Mouse (Mus musculus): Measurements from ENCODE around the gene Ccdc78. TPM values are rescaled to one million over a fixed set of nuclear protein-coding genes. Genes with fewer than 3 reads are reported as not detected.

Ccdc78 gene
- polyA plus RNA-seq, 1 experiment from 2014 or later: 0.20 TPM

GRCm38 (mm10) chr17:25817662-25818061 lies 31.3 kb downstream of the Ccdc78 start:
- Histone ChIP-seq H3K27me3 (peaks cover 75% of the 10 kb centered on the region), H3K4me2 (no peak overlapping the region)
- WGBS: 80% methylated on average over 11 of the region's 11 CpGs

DNA sequence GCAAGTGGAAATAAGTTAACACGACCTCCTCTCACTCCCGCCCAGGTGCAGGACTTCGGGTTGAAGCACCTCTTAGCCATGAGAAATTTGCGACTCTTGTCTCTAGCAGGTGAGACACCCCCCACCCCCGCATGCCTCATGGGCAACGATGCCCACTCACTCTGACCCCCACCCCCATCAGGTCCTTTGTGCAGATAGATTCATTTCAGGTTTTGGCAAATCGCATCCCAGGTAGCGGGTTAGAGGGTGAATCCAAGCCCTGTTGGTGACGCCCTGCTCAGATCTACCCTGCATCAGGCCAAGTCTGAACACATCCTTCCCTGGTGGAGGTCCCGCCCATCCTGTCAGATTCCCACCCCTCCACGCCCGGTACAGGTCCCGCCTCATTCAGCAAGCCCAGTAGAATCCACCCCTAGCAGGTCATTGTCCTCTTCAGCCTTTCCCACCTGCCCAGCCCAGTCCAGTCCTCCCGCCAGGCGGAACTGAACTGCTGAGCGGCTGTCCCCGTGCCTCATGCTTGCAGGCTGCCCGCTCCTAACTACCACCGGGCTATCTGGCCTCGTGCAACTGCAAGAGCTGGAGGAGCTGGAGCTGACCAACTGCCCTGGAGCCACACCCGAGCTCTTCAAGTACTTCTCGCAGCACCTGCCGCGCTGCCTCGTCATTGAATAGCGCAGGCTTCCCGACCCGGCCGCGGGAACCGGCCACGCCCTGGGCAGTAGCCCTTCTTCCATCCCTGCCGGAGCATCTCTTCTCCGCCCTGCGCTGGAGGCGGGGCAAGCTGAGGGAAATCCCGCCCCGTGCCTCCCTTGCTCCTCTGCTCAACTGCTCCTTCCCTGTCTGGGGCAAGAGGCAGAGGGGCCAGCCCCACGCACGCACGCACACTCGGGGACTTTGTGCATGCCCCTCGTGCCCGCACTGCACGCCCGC lies 32.7 kb downstream of the Ccdc78 start:
- peaks cover 67% of the 10 kb centered on the region for H3K27me3 ChIP-seq

More at GRCm38 (mm10) chr17:25817662-25818061, 31.3 kb downstream of the Ccdc78 start:
- ATAC-seq (ENCODE audit: insufficient number of reproducible peaks, insufficient read depth, low FRiP score, low TSS enrichment, low read depth): no peak
- no peak overlapping the region for H3K9ac ChIP-seq
- no peaks in the 10 kb centered on the region for H3K9me3 ChIP-seq
- H3K4me3 ChIP-seq: no peak overlapping the region
- H3K27ac ChIP-seq: no peak overlapping the region
- H3K36me3 ChIP-seq: no peaks in the 10 kb centered on the region
- peaks cover 12% of the 10 kb centered on the region; the same call in 1 of the 2 replicates for H3K4me1 ChIP-seq

DNA sequence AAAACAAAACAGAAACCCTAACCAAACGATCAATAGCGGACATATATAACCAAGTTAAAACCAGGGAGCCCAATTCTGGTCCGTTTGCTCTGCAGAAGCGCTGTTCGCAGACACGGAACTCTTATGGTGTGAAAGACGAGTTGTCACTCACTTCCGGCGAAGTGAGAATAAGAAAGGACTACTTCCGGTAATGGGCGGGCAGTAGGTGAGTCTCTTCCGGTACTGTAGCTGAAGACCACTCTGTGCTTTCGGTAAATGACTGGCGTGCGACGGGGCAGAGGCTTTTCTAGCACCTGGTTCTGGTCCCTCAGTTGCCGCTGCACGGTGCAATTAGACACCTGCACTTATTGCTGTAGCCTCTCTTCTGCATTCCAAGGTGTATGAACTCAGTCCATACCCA lies 37.1 kb downstream of the Ccdc78 start, which contains the start of gene Wdr24:
TSS of gene Wdr24 (plus strand) at position 176 of the 400 bp plus-strand sequence.
- under 1% methylated on average over 18 of the region's 18 CpGs for WGBS
- H3K4me3 ChIP-seq: peak within 1 kb of the TSS; percentile 65
- H3K27me3 ChIP-seq: peaks cover 37% of the 10 kb centered on the region
- peaks cover 42% of the 10 kb centered on the region for H3K4me1 ChIP-seq
- no peaks in the 10 kb centered on the region for H3K9me3 ChIP-seq
- peaks cover 31% of the 10 kb centered on the region for H3K36me3 ChIP-seq
- ATAC-seq (ENCODE audit: insufficient number of reproducible peaks, insufficient read depth, low FRiP score, low TSS enrichment, low read depth): peak; percentile 34; the same call in 1 of the 2 replicates
- peak within 1 kb of the TSS; percentile 62 for H3K27ac ChIP-seq
- H3K9ac ChIP-seq: peak within 1 kb of the TSS; percentile 85
- H3K4me2 ChIP-seq: peak within 1 kb of the TSS; percentile 93

More for the DNA sequence above, 32.7 kb downstream of the Ccdc78 start:
- 6% methylated on average over 46 of the region's 46 CpGs for WGBS
- Histone ChIP-seq H3K36me3 (no peaks in the 10 kb centered on the region), H3K4me2 (peak overlapping the region; percentile 49), H3K4me3 (peak overlapping the region; percentile 16), H3K4me1 (peaks cover 12% of the 10 kb centered on the region), H3K27ac (no peak overlapping the region), H3K9ac (peak overlapping the region; percentile 12; the same call in 1 of the 2 replicates), H3K9me3 (no peaks in the 10 kb centered on the region)
- ATAC-seq (ENCODE audit: insufficient number of reproducible peaks, insufficient read depth, low FRiP score, low TSS enrichment, low read depth): no peak

GRCm38 (mm10) chr17:25824362-25825142 lies 38.2 kb downstream of the Ccdc78 start:
- WGBS: 69% methylated on average over 16 of the region's 17 CpGs
- ATAC-seq (ENCODE audit: insufficient number of reproducible peaks, insufficient read depth, low FRiP score, low TSS enrichment, low read depth): no peak
- Histone ChIP-seq H3K9me3 (no peaks in the 10 kb centered on the region), H3K27me3 (peaks cover 26% of the 10 kb centered on the region), H3K36me3 (peaks cover 32% of the 10 kb centered on the region), H3K4me2 (peak overlapping the region; percentile 93), H3K9ac (peak overlapping the region; percentile 85), H3K27ac (no peak overlapping the region), H3K4me1 (peaks cover 42% of the 10 kb centered on the region), H3K4me3 (peak overlapping the region; percentile 65)

DNA sequence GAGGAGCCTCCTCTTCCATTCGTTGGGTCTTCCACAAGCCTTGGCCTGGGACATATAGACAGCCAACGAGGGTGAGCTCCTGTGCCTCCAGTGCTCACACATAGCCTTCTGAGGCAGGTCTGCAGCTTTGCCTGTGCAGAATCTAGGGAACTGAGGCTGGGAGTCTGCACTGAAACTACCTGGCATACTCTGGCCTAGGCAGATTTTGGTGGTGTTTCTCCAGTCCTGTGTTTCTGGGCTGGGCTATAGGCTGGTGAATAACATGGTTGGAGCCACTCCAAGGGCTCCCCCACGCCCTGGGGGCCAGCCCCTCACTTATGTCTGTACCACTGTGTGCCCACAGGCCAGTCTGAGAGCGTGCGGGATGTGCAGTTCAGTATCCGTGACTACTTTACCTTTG lies 38.9 kb downstream of the Ccdc78 start:
- no peak overlapping the region for H3K27ac ChIP-seq
- H3K27me3 ChIP-seq: peaks cover 18% of the 10 kb centered on the region
- ATAC-seq (ENCODE audit: insufficient number of reproducible peaks, insufficient read depth, low FRiP score, low TSS enrichment, low read depth): no peak
- no peak overlapping the region for H3K4me3 ChIP-seq
- WGBS: 81% methylated on average over 6 of the region's 6 CpGs
- H3K36me3 ChIP-seq: peaks cover 39% of the 10 kb centered on the region
- peak overlapping the region; percentile 11; the same call in 1 of the 2 replicates for H3K9ac ChIP-seq
- H3K4me1 ChIP-seq: peaks cover 48% of the 10 kb centered on the region
- peak overlapping the region; percentile 93; the same call in 1 of the 2 replicates for H3K4me2 ChIP-seq
- no peaks in the 10 kb centered on the region for H3K9me3 ChIP-seq

GRCm38 (mm10) chr17:25825984-25826570 lies 39.7 kb downstream of the Ccdc78 start:
- Histone ChIP-seq H3K27ac (no peak overlapping the region; the same call in 1 of the 2 replicates), H3K4me1 (peaks cover 55% of the 10 kb centered on the region), H3K4me3 (no peak overlapping the region), H3K4me2 (no peak overlapping the region), H3K27me3 (peaks cover 12% of the 10 kb centered on the region), H3K9me3 (no peaks in the 10 kb centered on the region), H3K36me3 (peaks cover 47% of the 10 kb centered on the region), H3K9ac (no peak overlapping the region)
- 95% methylated on average over 27 of the region's 27 CpGs for WGBS
- no peak for ATAC-seq (ENCODE audit: insufficient number of reproducible peaks, insufficient read depth, low FRiP score, low TSS enrichment, low read depth)

DNA sequence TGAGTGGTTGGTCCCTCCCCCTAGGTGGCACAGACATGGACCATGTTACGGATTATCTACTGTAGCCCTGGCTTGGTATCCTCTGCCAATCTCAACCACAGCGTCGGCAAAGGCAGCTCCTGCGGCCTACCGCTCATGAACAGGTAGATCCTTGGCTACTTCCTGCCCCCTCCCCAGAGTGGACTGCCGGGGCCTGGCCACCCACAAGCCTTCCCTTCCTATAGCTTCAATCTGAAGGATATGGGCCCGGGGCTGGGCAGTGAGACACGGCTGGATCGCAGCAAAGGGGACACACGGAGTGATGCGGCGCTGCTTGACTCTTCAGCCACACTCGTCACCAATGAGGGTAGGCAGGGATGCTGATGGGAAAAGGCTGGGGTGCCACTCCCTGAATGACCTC lies 40.6 kb downstream of the Ccdc78 start:
- no peak for ATAC-seq (ENCODE audit: insufficient number of reproducible peaks, insufficient read depth, low FRiP score, low TSS enrichment, low read depth)
- no peak overlapping the region for H3K9ac ChIP-seq
- H3K4me1 ChIP-seq: peaks cover 65% of the 10 kb centered on the region
- H3K27me3 ChIP-seq: peaks cover 4% of the 10 kb centered on the region
- H3K27ac ChIP-seq: no peak overlapping the region
- H3K9me3 ChIP-seq: no peaks in the 10 kb centered on the region
- no peak overlapping the region for H3K4me2 ChIP-seq
- peaks cover 55% of the 10 kb centered on the region for H3K36me3 ChIP-seq
- WGBS: 88% methylated on average over 13 of the region's 13 CpGs
- H3K4me3 ChIP-seq: no peak overlapping the region

- Histone ChIP-seq H3K36me3 (peaks cover 55% of the 10 kb centered on the region), H3K27ac (no peak overlapping the region), H3K9me3 (no peaks in the 10 kb centered on the region), H3K4me1 (peaks cover 66% of the 10 kb centered on the region), H3K4me2 (0 out of 2 replicates have a peak overlapping the region, but pooled peaks have one; percentile 81), H3K4me3 (peak overlapping the region; percentile 60; the same call in 1 of the 2 replicates), H3K27me3 (no peaks in the 10 kb centered on the region), H3K9ac (peak overlapping the region; percentile 81; the same call in 1 of the 2 replicates)
- no peak for ATAC-seq (ENCODE audit: insufficient number of reproducible peaks, insufficient read depth, low FRiP score, low TSS enrichment, low read depth)
- 87% methylated on average over 22 of the region's 22 CpGs for WGBS
Measured at GRCm38 (mm10) chr17:25827546-25828222, 41.3 kb downstream of the Ccdc78 start.

DNA sequence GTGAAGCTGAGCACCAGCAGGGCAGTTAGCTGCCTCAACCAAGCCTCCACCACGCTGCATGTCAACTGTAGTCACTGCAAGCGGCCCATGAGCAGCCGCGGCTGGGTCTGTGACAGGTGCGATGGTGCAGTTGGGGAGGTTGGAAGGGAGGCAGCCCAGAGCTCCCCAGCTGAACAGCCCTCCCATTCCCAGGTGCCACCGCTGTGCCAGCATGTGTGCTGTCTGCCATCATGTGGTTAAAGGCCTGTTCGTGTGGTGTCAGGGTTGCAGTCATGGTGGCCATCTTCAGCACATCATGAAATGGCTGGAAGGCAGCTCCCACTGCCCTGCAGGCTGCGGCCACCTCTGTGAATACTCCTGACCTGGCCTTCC lies 41.8 kb downstream of the Ccdc78 start:
- peaks cover 64% of the 10 kb centered on the region for H3K4me1 ChIP-seq
- 81% methylated on average over 8 of the region's 8 CpGs for WGBS
- H3K27ac ChIP-seq: peak overlapping the region; percentile 92; the same call in 1 of the 2 replicates
- peaks cover 55% of the 10 kb centered on the region for H3K36me3 ChIP-seq
- peak overlapping the region; percentile 81 for H3K9ac ChIP-seq
- no peaks in the 10 kb centered on the region for H3K27me3 ChIP-seq
- no peak for ATAC-seq (ENCODE audit: insufficient number of reproducible peaks, insufficient read depth, low FRiP score, low TSS enrichment, low read depth)
- H3K4me3 ChIP-seq: peak overlapping the region; percentile 60
- peak overlapping the region; percentile 81 for H3K4me2 ChIP-seq
- H3K9me3 ChIP-seq: no peaks in the 10 kb centered on the region

DNA sequence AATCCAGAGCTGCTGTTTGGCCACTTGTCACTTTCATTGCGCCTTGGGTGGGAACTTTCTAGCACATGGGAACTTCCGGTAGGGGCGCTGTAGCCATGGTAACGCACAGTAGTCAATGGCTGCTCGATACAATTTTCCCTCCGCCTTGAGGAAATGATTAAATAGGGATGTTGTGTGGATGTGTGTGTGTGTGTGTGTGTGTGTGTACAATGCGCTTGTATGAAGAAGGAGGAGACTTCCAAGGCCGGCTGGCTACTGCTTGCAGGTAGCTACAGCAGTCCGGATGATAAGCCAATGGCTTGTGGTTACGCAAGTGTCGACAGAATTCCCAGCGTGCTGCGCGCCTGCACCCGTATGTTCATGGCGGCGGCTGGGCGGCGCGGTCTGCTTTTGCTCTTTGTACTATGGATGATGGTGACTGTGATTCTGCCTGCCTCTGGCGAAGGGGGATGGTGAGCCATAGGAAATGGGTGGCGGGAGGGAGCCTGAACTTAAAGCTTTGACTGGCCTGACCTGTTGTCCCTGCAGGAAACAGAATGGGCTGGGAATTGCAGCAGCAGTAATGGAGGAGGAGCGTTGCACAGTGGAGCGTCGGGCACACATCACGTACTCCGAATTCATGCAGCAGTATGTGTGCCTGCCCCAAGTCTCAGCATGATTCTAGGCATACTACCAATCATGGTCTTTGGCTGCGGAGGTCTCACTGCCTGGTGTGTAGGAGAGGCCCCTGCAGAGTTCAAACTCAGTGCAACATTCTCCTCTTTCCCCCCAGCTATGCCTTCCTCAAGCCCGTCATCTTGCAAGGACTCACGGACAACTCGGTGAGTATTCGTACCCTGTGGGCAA lies 42.6 kb downstream of the Ccdc78 start, which contains the start of gene Jmjd8:
TSS of gene Jmjd8 (plus strand) at position 156 of the 846 bp plus-strand sequence.
- no peak for ATAC-seq (ENCODE audit: insufficient number of reproducible peaks, insufficient read depth, low FRiP score, low TSS enrichment, low read depth)
- H3K4me1 ChIP-seq: peaks cover 67% of the 10 kb centered on the region
- peak within 1 kb of the TSS; percentile 81 for H3K9ac ChIP-seq
- no peaks in the 10 kb centered on the region for H3K27me3 ChIP-seq
- H3K36me3 ChIP-seq: peaks cover 55% of the 10 kb centered on the region
- peak within 1 kb of the TSS; percentile 60 for H3K4me3 ChIP-seq
- WGBS: under 1% methylated on average over 32 of the region's 32 CpGs
- H3K27ac ChIP-seq: peak within 1 kb of the TSS; percentile 92
- peak within 1 kb of the TSS; percentile 81 for H3K4me2 ChIP-seq
- H3K9me3 ChIP-seq: no peaks in the 10 kb centered on the region
